Mouse (Mus musculus): ENCODE measurements around the gene Cdiptos. TPM values are rescaled to one million over a fixed set of nuclear protein-coding genes. Genes with fewer than 3 reads are reported as not detected.

Gene Cdiptos
- total RNA-seq (2023): 1 to 10 TPM in 1 of 2 experiments, under 1 TPM in 1; 0.81 to 1.7 TPM

DNA sequence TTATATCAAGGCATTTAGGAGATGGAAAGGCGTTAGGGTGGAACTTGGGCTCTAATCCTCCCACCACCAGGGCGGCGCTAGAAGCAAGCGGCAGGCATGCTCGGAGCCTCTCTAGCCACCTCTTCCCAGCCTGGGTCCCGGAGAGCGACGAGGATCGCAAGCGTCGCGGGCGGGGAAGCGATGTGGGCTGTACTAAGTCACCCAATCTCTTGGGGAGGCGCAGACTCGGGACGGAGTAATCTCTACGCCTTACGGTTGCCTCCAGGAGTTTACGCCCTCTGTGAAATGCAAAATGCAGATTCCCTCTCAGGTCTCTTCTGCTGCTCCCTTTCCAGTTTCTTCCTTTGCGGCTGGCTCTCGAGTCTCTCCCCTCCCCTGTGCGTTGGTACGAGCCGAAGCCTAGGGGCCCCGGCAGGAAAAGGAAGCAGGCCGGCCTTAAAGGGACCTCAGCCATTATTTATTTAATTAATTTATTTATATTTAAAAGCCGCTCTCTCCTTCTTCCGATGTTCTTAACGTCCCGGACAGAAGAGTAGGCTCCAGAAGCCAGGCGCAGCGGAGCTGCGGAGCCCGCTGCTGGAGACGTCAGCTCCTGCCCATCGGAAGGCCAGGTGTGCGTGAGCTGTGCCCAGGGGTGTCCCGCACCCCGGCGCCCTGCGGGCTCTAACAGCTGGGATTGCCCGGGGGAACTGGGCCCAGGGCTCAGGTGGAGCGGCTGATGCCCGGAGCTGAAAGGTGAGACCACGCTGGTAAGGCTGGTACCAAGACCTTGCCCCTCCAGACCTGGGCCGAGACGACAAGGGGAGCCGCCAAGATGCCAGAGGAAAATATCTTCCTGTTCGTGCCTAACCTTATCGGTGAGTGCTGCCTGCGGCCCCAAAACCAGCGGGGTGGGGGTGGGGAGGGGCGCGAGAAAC is at the start of gene Cdiptos:
Gene Cdiptos, minus strand, starts transcription at position 149 of the 917 bp plus-strand sequence.

GRCm38 (mm10) chr7:127020901-127021562 is 45.1 kb upstream of the Cdiptos start, which contains the start of the genes Gm42742 and Prrt2:
Gene Gm42742 (minus strand): TSS chr7:127021097.
Gene Prrt2 (minus strand): TSS chr7:127021211.

GRCm38 (mm10) chr7:127016971-127017949 is 41.4 kb upstream of the Cdiptos start, which contains the start of gene Pagr1a:
Gene Pagr1a (minus strand): TSS chr7:127017352.

DNA sequence TGATC is 40.4 kb upstream of the Cdiptos start, which contains the start of gene Pagr1b:
Gene Pagr1b, minus strand, starts transcription at position 4 of the 5 bp plus-strand sequence.

DNA sequence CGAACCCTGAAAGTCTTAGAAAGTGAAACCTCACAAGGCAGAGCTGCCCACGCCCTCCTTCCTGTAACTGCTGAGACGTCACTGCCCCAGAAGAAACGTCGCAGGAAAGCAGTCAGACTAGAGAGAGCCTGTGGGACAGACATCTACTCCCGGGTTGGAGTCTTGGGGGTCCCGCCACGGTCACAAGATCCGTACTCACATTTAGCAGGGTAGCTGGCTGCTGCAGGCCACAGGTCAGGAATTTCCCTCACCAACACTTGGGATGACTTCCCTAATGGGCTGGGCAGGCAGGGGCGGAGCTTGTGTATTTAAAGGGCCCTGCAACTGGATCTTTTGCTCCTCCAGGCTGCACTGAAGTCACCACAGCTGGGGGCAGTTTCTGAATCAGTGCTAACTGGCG is 38.4 kb upstream of the Cdiptos start, which contains the start of gene Mvp:
Gene Mvp, minus strand, starts transcription at position 302 of the 400 bp plus-strand sequence.

DNA sequence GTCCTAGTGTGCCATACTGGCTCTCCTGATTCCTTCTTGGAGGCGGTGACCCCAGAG is 177 bp downstream of the Cdiptos start, which contains the start of gene Cdipt:
Gene Cdipt, plus strand, starts transcription at position 22 of the 57 bp plus-strand sequence.

GRCm38 (mm10) chr7:126949793-126950646 is 25.9 kb downstream of the Cdiptos start, which contains the start of gene Sez6l2:
Gene Sez6l2 (plus strand): TSS chr7:126950563.

GRCm38 (mm10) chr7:126949403-126949792 is 26.5 kb downstream of the Cdiptos start, which contains the start of gene Asphd1:
Gene Asphd1 (minus strand): TSS chr7:126949582.

GRCm38 (mm10) chr7:126928384-126929037 is 47.4 kb downstream of the Cdiptos start, which contains the start of gene Kctd13:
Gene Kctd13 (plus strand): TSS chr7:126928879.

DNA sequence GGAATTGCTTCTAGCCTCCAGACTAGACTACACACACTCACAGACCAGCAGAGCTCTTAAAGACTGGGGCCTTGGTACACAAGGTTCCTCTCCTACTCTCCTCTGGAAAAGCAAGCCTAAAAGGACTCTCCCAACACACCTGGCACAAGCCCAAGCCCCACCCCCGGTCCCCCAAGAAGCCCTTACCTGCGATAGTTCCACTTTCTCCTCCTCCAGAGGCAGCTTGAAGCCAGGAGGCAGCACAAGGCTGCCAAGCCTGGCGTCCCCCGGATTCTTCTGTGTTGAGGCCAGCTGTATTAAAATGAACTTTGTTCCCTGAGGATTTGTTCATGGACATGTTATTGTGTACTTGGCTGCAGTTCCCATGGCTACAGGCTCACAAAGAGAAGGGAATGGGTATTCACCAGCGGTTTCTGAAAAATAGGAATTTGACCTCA is 53.3 kb downstream of the Cdiptos start, which contains the start of gene Tmem219:
Gene Tmem219, minus strand, starts transcription at position 294 of the 437 bp plus-strand sequence.

Other genes starting within 250 kb of the Cdiptos start
- 10 to 100 TPM; 44.4 to 44.7 TPM for gene Mapk3, start 216.5 kb downstream of the Cdiptos start, total RNA-seq (2023)
- gene Gdpd3, start 209.8 kb downstream of the Cdiptos start, total RNA-seq (2023): 1 to 10 TPM; 2.8 to 5.7 TPM
- gene Ypel3, start 199.1 kb downstream of the Cdiptos start, total RNA-seq (2023): 100 to 1,000 TPM; 274 to 280 TPM
- 10 to 100 TPM; 11.8 to 12.3 TPM for gene Tbx6, start 194.6 kb downstream of the Cdiptos start, total RNA-seq (2023)
- gene Ppp4c, start 183.6 kb downstream of the Cdiptos start, total RNA-seq (2023): 100 to 1,000 TPM; 276 to 290 TPM
- gene Fam57b, start 178.4 kb downstream of the Cdiptos start, total RNA-seq (2023): not detected
- not detected for gene 4930451I11Rik, start 144.5 kb downstream of the Cdiptos start, total RNA-seq (2023)
- gene Doc2a, start 128.7 kb downstream of the Cdiptos start, total RNA-seq (2023): not detected
- gene Hirip3, start 114.1 kb downstream of the Cdiptos start, total RNA-seq (2023): 10 to 100 TPM; 26.6 to 34.7 TPM
- gene Ino80e, start 113.7 kb downstream of the Cdiptos start, total RNA-seq (2023): 10 to 100 TPM; 93.9 to 94.9 TPM
- gene Taok2, start 91.4 kb downstream of the Cdiptos start, total RNA-seq (2023): 100 to 1,000 TPM in 1 of 2 experiments, 10 to 100 TPM in 1; 99.5 to 101 TPM
- 10 to 100 TPM; 48.7 to 52.4 TPM for gene Tmem219, start 53.2 kb downstream of the Cdiptos start, total RNA-seq (2023)
- 10 to 100 TPM; 43.5 to 46.3 TPM for gene Kctd13, start 47.2 kb downstream of the Cdiptos start, total RNA-seq (2023)
- not detected for gene Asphd1, start 26.5 kb downstream of the Cdiptos start, total RNA-seq (2023)
- gene Sez6l2, start 25.5 kb downstream of the Cdiptos start, total RNA-seq (2023): 1 to 10 TPM; 6.3 to 7.0 TPM
- 10 to 100 TPM; 78.8 to 82.2 TPM for gene Cdipt, start 184 bp downstream of the Cdiptos start, total RNA-seq (2023)
- gene Mvp, start 38.5 kb upstream of the Cdiptos start, total RNA-seq (2023): 10 to 100 TPM; 48.6 to 50.8 TPM
- 1 to 10 TPM in 1 of 2 experiments, not detected in 1; 2.8 TPM for gene Pagr1b, start 40.4 kb upstream of the Cdiptos start, total RNA-seq (2023)
- 10 to 100 TPM in 1 of 2 experiments, 1 to 10 TPM in 1; 4.6 to 47.0 TPM for gene Pagr1a, start 41.3 kb upstream of the Cdiptos start, total RNA-seq (2023)
- 10 to 100 TPM; 16.6 to 46.2 TPM for gene Gm42742, start 45.0 kb upstream of the Cdiptos start, total RNA-seq (2023)
- gene Prrt2, start 45.1 kb upstream of the Cdiptos start, total RNA-seq (2023): 1 to 10 TPM; 1.2 to 1.9 TPM
- 100 to 1,000 TPM; 251 to 254 TPM for gene Maz, start 50.9 kb upstream of the Cdiptos start, total RNA-seq (2023)
- 1 to 10 TPM; 3.1 to 4.2 TPM for gene Kif22, start 66.4 kb upstream of the Cdiptos start, total RNA-seq (2023)
- gene Zg16, start 111.2 kb upstream of the Cdiptos start, total RNA-seq (2023): not detected
- 10 to 100 TPM; 69.0 to 74.5 TPM for gene AI467606, start 115.3 kb upstream of the Cdiptos start, total RNA-seq (2023)
- gene Qprt, start 146.1 kb upstream of the Cdiptos start, total RNA-seq (2023): 1 to 10 TPM in 1 of 2 experiments, under 1 TPM in 1; 0.52 to 1.5 TPM
- gene Spn, start 161.7 kb upstream of the Cdiptos start, total RNA-seq (2023): 10 to 100 TPM in 1 of 2 experiments, 1 to 10 TPM in 1; 7.3 to 10.0 TPM
- 10 to 100 TPM; 75.1 to 82.8 TPM for gene Cd2bp2, start 220.0 kb upstream of the Cdiptos start, total RNA-seq (2023)
- 10 to 100 TPM; 59.8 to 76.1 TPM for gene Tbc1d10b, start 232.4 kb upstream of the Cdiptos start, total RNA-seq (2023)
- gene Mylpf, start 232.8 kb upstream of the Cdiptos start, total RNA-seq (2023): 1 to 10 TPM; 5.8 to 9.7 TPM

Data from B cell, adult 67 days (primary cell).